Mouse (Mus musculus): ENCODE data around the gene Zbtb42.

Gene Zbtb42

DNA sequence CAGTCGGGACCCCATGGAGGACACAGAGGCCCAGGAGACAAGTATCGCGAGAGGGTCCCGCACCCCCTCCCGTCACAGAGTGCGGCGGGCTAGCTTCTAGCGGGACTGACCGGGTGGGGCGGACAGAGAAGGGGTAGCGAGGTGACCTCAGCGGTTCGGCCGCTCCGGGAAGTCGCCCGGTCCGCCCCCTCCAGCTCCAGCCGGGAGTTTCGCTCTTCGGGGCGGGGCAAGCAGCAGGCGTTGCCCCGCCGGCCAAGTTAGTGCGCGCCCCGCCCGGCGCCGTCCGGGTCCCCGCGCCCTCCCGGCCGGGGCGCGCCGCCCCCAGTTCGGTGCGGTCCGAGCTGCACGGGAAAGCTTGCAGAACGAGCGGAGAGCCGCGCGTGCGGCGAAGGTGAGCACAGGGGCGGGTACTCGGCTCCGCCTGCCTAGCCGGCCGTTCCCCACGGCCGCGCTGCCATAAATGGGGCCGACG is at the start of gene Zbtb42:
Gene Zbtb42 (plus strand): TSS at position 274 of the 472 bp plus-strand sequence.
- DNase-seq: peak in 1 of 2 experiments; percentile 43

DNA sequence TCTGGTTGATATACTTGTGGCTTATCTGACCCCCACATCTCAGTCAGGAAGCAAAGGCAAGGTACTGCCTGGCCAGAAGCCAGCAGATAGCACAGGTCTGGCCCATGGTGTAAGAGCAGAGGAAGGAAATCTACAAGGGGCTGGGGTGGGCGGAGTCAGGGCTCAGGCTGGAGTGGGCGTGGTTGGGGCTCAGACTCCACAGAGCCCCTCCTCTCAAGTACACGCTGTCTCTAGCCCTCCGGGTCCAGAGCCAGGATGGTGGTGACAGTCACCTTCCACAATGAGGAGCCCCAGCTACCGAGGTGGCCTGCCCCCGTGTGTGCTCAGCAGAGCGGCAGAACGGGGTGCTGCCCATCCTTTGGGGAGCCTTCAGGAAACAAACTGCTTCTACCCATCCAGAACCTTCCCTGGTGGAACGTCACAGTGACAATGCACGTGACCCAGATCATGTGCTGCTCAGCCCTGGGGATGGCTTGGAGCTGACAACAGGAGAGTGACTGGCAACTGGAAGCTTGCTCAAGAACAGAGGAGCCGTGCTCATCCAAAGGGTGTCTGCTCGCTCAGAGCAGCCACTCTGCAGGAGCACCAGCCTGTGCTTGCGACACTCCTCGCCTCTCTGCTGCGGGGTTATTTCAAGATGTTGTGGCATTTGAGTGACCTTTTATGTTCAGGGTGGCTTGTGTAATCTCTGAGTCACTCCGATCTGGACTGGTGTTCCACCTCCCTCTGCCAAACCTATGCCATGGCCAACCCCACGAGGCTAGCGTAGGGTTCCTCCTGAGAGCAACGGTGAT is 49.5 kb upstream of the Zbtb42 start:
- DNase-seq: peak; percentile 49 to 63

DNA sequence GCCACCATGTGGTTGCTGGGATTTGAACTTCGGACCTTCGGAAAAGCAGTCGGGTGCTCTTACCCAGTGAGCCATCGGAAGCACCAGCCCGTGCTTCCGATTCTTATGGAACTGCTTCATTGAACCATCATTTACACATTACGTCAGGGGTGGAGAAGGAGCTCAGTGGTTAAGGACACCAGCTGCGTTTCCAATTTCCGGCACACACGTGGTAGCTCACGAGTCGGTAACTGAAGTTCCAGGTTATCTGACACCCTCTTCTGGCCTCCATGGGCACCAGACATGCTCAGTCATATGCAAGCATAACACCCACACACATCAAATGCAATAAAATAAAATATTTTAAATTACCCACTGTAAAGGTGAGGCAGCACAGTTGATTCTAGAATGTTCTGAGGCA is 48.6 kb upstream of the Zbtb42 start:
- no peak for DNase-seq

GRCm38 (mm10) chr12:112630796-112631195 is 47.8 kb upstream of the Zbtb42 start:
- no peak for DNase-seq

DNA sequence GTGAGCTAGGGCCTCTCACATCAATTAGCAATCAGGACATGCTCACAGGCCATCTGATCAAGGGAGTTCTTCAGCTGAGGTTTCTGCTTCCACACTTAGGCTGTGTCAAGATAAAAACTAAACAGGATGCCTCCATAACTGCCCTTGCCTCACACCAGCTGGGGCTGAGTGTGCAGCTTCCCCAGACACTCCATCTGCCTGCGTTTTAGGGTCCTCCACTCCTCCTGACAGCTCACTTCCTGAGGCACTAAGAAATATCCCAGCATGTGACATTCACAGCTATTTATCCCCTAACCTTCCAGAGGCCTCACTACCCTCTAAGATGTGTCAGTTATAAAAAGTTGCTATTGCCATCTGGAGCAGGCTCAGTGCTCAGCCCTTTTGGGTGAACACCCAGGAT is 47.2 kb upstream of the Zbtb42 start:
- DNase-seq: no peak

DNA sequence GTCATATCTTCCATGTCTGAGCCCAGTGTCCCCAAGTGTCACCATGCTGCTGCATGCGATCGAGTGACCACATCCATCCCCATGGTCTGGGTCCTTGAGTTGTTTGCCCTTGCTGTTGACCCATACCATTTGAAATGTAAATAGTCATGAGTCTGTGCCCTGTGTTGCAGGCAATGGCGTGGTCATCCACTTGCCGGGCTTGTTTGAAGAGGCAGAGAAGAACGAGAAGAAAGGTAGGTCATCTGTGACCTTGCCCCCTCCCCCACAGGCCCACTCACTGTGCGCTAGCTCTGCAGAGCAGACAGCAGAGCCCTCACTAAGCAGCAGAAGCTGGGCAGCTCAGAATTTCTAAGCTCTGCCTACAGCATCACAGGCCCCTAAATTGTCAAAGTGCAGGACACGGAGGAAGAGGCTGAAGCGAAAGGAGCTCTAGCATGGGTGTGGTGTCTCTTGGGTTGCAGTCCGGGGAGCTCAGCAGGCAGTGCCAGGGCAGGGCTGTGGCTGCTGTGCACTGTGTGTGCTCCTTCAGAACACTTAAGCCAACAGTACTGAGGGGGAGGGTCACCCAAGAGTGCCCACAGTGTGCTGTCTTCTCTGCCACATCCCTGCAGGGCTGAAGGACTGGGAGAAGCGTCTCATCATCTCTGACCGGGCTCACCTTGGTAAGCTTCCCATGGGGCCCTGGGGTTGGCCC is 46.4 kb upstream of the Zbtb42 start:
- DNase-seq: no peak

DNA sequence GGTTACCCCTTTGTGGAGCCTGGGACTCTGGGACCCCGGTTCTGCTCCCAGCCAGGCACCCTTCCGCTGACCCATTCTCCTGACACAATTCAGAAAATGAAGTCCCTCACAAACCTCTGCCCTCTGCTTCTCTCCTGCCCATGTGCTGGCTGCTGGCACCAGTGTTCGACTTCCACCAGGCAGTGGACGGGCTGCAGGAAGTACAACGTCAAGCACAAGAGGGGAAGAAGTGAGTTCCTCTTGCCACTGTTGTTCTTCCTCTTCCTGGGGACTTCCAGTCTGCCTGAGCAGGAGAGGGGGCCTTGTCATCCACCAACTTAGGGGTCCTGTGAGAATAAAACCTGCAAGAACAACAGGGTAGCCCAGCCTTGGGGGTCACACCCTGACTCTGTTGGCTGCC is 45.7 kb upstream of the Zbtb42 start:
- no peak for DNase-seq

DNA sequence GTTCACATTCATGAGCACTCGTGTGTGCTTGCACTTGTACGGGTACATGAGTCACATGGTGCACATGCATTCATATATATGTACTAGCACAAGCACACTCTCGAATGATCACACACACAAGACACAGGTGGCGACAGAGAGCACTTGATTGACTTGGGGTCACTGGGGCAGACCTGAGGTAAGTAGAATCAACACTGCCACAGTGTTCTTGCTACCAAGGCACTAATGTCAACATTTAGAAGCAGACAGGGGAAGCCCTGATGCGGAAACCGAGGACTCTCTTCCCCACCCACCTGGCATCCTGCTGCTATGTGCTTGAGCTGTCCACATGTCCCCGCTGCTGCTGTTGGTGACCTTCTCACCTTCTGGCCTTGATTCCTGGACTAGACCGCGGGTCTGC is 44.9 kb upstream of the Zbtb42 start:
- DNase-seq: no peak

- DNase-seq: peak in 1 of 2 experiments; percentile 30
Measured at GRCm38 (mm10) chr12:112639526-112639925, 39.1 kb upstream of the Zbtb42 start.

DNA sequence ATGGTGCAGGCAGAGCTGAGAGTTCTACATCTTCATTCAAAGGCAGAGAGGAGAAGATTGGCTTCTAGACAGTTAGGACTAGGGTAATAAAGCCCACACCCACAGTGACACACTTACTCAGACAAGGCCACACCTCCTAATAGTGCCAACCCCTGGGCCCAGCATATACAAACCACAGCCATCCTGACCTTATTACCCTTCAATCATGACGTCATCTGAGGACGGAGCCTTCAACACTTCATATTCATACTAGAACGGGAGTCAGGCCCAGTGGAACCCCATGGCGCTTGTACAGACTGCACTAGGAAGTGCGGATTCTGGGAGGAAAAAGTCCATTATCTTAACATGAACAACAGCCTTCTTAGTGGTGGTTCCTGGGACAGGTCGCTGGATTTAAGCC is 35.5 kb upstream of the Zbtb42 start:
- no peak for DNase-seq

DNA sequence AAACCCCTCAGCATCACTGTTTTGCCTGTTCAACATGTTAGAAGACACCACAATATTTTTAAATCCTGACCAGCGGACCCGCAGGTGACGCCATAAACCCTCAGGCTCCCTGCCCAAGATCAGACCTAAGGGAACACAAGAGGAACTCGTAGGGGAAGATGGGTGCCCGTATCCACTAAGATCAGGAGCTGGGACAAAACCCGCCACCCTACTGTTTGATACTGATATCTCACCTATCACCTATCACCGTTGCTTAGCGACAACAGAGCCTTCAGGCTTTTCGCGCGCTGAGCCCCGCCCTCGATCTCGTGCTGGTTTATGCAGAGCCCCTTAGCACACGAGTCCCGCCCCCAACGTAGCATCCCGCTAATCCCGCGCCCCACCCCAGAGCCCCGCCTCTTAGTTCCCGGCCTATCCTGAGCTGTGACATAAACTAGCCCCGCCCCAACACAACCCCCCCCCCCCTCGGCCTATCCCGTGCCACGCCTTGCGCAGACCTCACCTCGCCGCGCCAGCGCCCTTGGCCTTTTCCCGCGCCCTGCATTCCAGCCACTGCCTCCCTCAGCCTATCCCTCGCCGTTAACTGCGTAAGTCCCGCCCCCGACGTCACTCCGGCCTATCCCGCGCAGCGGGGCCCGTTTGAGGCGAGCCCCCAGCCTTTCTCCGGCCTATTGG is 34.3 kb upstream of the Zbtb42 start, which contains the start of gene Siva1:
Gene Siva1 (plus strand): TSS at position 500 of the 675 bp plus-strand sequence.
- peak; percentile 98 to 99 for DNase-seq

- DNase-seq: no peak
Measured at GRCm38 (mm10) chr12:112644855-112645506, 33.6 kb upstream of the Zbtb42 start.

- DNase-seq: no peak
Measured at GRCm38 (mm10) chr12:112646139-112646538, 32.5 kb upstream of the Zbtb42 start.

- DNase-seq: no peak
Measured at GRCm38 (mm10) chr12:112648081-112648480, 30.5 kb upstream of the Zbtb42 start.

- no peak for DNase-seq
Measured at GRCm38 (mm10) chr12:112651778-112652439, 26.7 kb upstream of the Zbtb42 start.

- DNase-seq: peak; percentile 52 to 58
Measured at GRCm38 (mm10) chr12:112653157-112653824, 25.3 kb upstream of the Zbtb42 start.

GRCm38 (mm10) chr12:112654076-112654475 is 24.6 kb upstream of the Zbtb42 start:
- no peak for DNase-seq

GRCm38 (mm10) chr12:112658619-112659018 is 20.0 kb upstream of the Zbtb42 start:
- no peak for DNase-seq

- DNase-seq: no peak
Measured at GRCm38 (mm10) chr12:112659109-112659508, 19.5 kb upstream of the Zbtb42 start.

- no peak for DNase-seq
Measured at GRCm38 (mm10) chr12:112660576-112661326, 17.9 kb upstream of the Zbtb42 start.

- DNase-seq: no peak
Measured at GRCm38 (mm10) chr12:112661327-112661605, 17.4 kb upstream of the Zbtb42 start.

Measured in thymus, adult 18-20 months (tissue).